Mouse (Mus musculus) ovary, postnatal 14 days (tissue): ENCODE data around the gene Tead1.
A peak's percentile ranks its signal among the peaks of the same experiment; 100 is the strongest.

Experiments
- DNase-seq: peaks from one replicate; pipeline ENCODE4 v3.0.0; 2022; ENCODE audit warnings: low spot score

The Tead1 gene

GRCm38 (mm10) chr7:112779636-112780035, 100.5 kb downstream of the Tead1 start:
- DNase-seq, result no peak

GRCm38 (mm10) chr7:112780910-112781309, 101.8 kb downstream of the Tead1 start:
- no peak for DNase-seq

GRCm38 (mm10) chr7:112781987-112782386, 102.9 kb downstream of the Tead1 start:
- DNase-seq, result no peak

- DNase-seq, result no peak
Measured at GRCm38 (mm10) chr7:112784278-112784677, 105.2 kb downstream of the Tead1 start.

- DNase-seq, result no peak
Measured at GRCm38 (mm10) chr7:112785271-112785670, 106.2 kb downstream of the Tead1 start.

- DNase-seq, result peak; percentile 25
Measured at GRCm38 (mm10) chr7:112786556-112787225, 107.6 kb downstream of the Tead1 start.

GRCm38 (mm10) chr7:112787281-112787680, 108.2 kb downstream of the Tead1 start:
- DNase-seq, result no peak

- DNase-seq, result peak; percentile 31
Measured at GRCm38 (mm10) chr7:112788321-112788751, 109.2 kb downstream of the Tead1 start.

GRCm38 (mm10) chr7:112789693-112790092, 110.6 kb downstream of the Tead1 start:
- DNase-seq, result no peak

GRCm38 (mm10) chr7:112790334-112790733, 111.2 kb downstream of the Tead1 start:
- DNase-seq, result no peak

- DNase-seq, result no peak
Measured at GRCm38 (mm10) chr7:112792679-112793078, 113.6 kb downstream of the Tead1 start.

- no peak for DNase-seq
Measured at GRCm38 (mm10) chr7:112793903-112794302, 114.8 kb downstream of the Tead1 start.

GRCm38 (mm10) chr7:112794481-112794880, 115.4 kb downstream of the Tead1 start:
- DNase-seq, result no peak

- DNase-seq, result no peak
Measured at GRCm38 (mm10) chr7:112797526-112798321, 118.6 kb downstream of the Tead1 start.

GRCm38 (mm10) chr7:112801706-112802105, 122.6 kb downstream of the Tead1 start:
- DNase-seq, result no peak

GRCm38 (mm10) chr7:112806718-112807400, 127.7 kb downstream of the Tead1 start:
- no peak for DNase-seq

- peak; percentile 16 for DNase-seq
Measured at GRCm38 (mm10) chr7:112807401-112807751, 128.3 kb downstream of the Tead1 start.

GRCm38 (mm10) chr7:112810752-112811151, 131.6 kb downstream of the Tead1 start:
- DNase-seq, result no peak

- no peak for DNase-seq
Measured at GRCm38 (mm10) chr7:112812037-112812775, 133.1 kb downstream of the Tead1 start.

- DNase-seq, result no peak
Measured at GRCm38 (mm10) chr7:112813163-112813562, 134.0 kb downstream of the Tead1 start.

GRCm38 (mm10) chr7:112813731-112814306, 134.7 kb downstream of the Tead1 start:
- DNase-seq, result peak; percentile 25

- DNase-seq, result no peak
Measured at GRCm38 (mm10) chr7:112816016-112816415, 136.9 kb downstream of the Tead1 start.
